Mouse (Mus musculus) cerebellum, postnatal 10 days (tissue): ENCODE data around the gene Atp8b4.

Experiments
- DNase-seq, 2 experiments: peaks; one replicate each; pipeline ENCODE4 v3.0.0; 2021; ENCODE audit warnings: mixed read lengths in 2 of 2

Gene Atp8b4

GRCm38 (mm10) chr2:126359965-126360364, 140.5 kb downstream of the Atp8b4 start:
- no peak for DNase-seq

GRCm38 (mm10) chr2:126359278-126359677, 141.2 kb downstream of the Atp8b4 start:
- DNase-seq = no peak

GRCm38 (mm10) chr2:126358741-126359140, 141.7 kb downstream of the Atp8b4 start:
- no peak for DNase-seq

GRCm38 (mm10) chr2:126355259-126355658, 145.2 kb downstream of the Atp8b4 start:
- peak; percentile 12 to 16 for DNase-seq

GRCm38 (mm10) chr2:126351811-126352210, 148.7 kb downstream of the Atp8b4 start:
- DNase-seq = no peak

GRCm38 (mm10) chr2:126343026-126343593, 157.4 kb downstream of the Atp8b4 start:
- no peak for DNase-seq

GRCm38 (mm10) chr2:126341521-126341920, 159.0 kb downstream of the Atp8b4 start:
- DNase-seq = no peak

- DNase-seq = no peak
Measured at GRCm38 (mm10) chr2:126340201-126340600, 160.3 kb downstream of the Atp8b4 start.

GRCm38 (mm10) chr2:126339516-126339915, 161.0 kb downstream of the Atp8b4 start:
- no peak for DNase-seq

- no peak for DNase-seq
Measured at GRCm38 (mm10) chr2:126337143-126337542, 163.3 kb downstream of the Atp8b4 start.

- no peak for DNase-seq
Measured at GRCm38 (mm10) chr2:126331794-126332193, 168.7 kb downstream of the Atp8b4 start.

GRCm38 (mm10) chr2:126323206-126323605, 177.3 kb downstream of the Atp8b4 start:
- DNase-seq = no peak

GRCm38 (mm10) chr2:126322631-126323031, 177.8 kb downstream of the Atp8b4 start:
- no peak for DNase-seq

- DNase-seq = no peak
Measured at GRCm38 (mm10) chr2:126318071-126318470, 182.4 kb downstream of the Atp8b4 start.

GRCm38 (mm10) chr2:126316942-126317341, 183.5 kb downstream of the Atp8b4 start:
- DNase-seq = no peak

GRCm38 (mm10) chr2:126316346-126316745, 184.1 kb downstream of the Atp8b4 start:
- no peak for DNase-seq

- DNase-seq = no peak
Measured at GRCm38 (mm10) chr2:126311056-126311455, 189.4 kb downstream of the Atp8b4 start.

GRCm38 (mm10) chr2:126309994-126310393, 190.5 kb downstream of the Atp8b4 start:
- DNase-seq = no peak

GRCm38 (mm10) chr2:126304621-126305020, 195.9 kb downstream of the Atp8b4 start:
- DNase-seq = no peak

GRCm38 (mm10) chr2:126303226-126303625, 197.2 kb downstream of the Atp8b4 start:
- DNase-seq = no peak

- peak; percentile 5 for DNase-seq
Measured at GRCm38 (mm10) chr2:126302381-126302780, 198.1 kb downstream of the Atp8b4 start.

GRCm38 (mm10) chr2:126290702-126291101, 209.8 kb downstream of the Atp8b4 start:
- DNase-seq = no peak

- no peak for DNase-seq
Measured at GRCm38 (mm10) chr2:126287942-126288341, 212.5 kb downstream of the Atp8b4 start.

- no peak for DNase-seq
Measured at GRCm38 (mm10) chr2:126286420-126286819, 214.1 kb downstream of the Atp8b4 start.

GRCm38 (mm10) chr2:126284071-126284470, 216.4 kb downstream of the Atp8b4 start:
- no peak for DNase-seq
